Mouse (Mus musculus) cerebellum, adult 2 months (tissue): Measurements from ENCODE around the gene Cds2. TPM values are rescaled to one million over a fixed set of nuclear protein-coding genes. Genes with fewer than 3 reads are reported as not detected.
A peak's percentile ranks its signal among the peaks of the same experiment; 100 is the strongest.

ENCODE experiments used
- DNase-seq, 2 experiments: peaks; one replicate each; pipeline ENCODE4 v3.0.0; 2021
- H3K27ac ChIP-seq: fragments of 200-500 bp; 2 replicates; pipeline ENCODE4 v1.5.1; 2012; ENCODE audit warnings: low read length, control low read depth, inconsistent platforms; ENCODE audit not compliant: insufficient read depth
- H3K27me3 ChIP-seq: fragments of 200-500 bp; 2 replicates; pipeline ENCODE4 v1.6.1; 2012; ENCODE audit warnings: inconsistent platforms, mild to moderate bottlenecking, low read length, moderate library complexity; ENCODE audit not compliant: control insufficient read depth, insufficient read depth
- H3K4me1 ChIP-seq: fragments of 200-500 bp; 2 replicates; pipeline ENCODE4 v1.6.1; 2011; ENCODE audit warnings: low read length; ENCODE audit not compliant: control insufficient read depth, insufficient read depth
- H3K4me3 ChIP-seq: fragments of 200-500 bp; replicated peaks from 2 replicates; pipeline ENCODE3; 2011; ENCODE audit warnings: mild to moderate bottlenecking, low read depth, low read length, control low read depth; ENCODE audit not compliant: insufficient read depth
- CTCF ChIP-seq: fragments of 200-500 bp; IDR thresholded peaks from 2 replicates; pipeline ENCODE4 v1.5.1; 2011; ENCODE audit warnings: low read depth, mild to moderate bottlenecking, control low read depth, low read length, moderate library complexity, borderline replicate concordance; ENCODE audit not compliant: insufficient read depth
- POLR2A ChIP-seq: fragments of 200-500 bp; IDR thresholded peaks from 2 replicates; pipeline ENCODE4 v1.6.1; 2011; ENCODE audit warnings: low read length, control low read depth, borderline replicate concordance; ENCODE audit not compliant: insufficient read depth
- WGBS: fragments of 180-500 bp; shearing (Covaris S2); methylation state at CpG from one replicate; pipeline ENCODE4 v1.1.7; 2018; 5-methylcytosine and 5-hydroxymethylcytosine counted together
- polyA plus RNA-seq: library from polyadenylated mRNA; depleted of rRNA; stranded (reverse); fragments of >200 nt; gene quantifications from 2 replicates; pipeline ENCODE4 v1.2.3, GENCODE M21; 2012

Cds2 gene
- polyA plus RNA-seq, 1 experiment, result 152 TPM

- TF ChIP-seq CTCF, result no peak
- TF ChIP-seq POLR2A, result no peak
- Histone ChIP-seq H3K27ac (peak overlapping the region; percentile 4), H3K27me3 (no peaks in the 10 kb centered on the region), H3K4me3 (no peak overlapping the region), H3K4me1 (peaks cover 33% of the 10 kb centered on the region)
- WGBS, result 48% methylated on average over 3 of the region's 3 CpGs
- DNase-seq, result peak in 1 of 2 experiments; percentile 51
Observed at GRCm38 (mm10) chr2:132291265-132291664, 28.3 kb downstream of the Cds2 start.

- H3K4me3 ChIP-seq, result no peak overlapping the region
- peak overlapping the region; percentile 77 for H3K27ac ChIP-seq
- DNase-seq, result peak; percentile 68 to 86
- 3% methylated on average over 4 of the region's 4 CpGs for WGBS
- peaks cover 33% of the 10 kb centered on the region for H3K4me1 ChIP-seq
- no peaks in the 10 kb centered on the region for H3K27me3 ChIP-seq
- TF ChIP-seq CTCF, result no peak
- no peak for TF ChIP-seq POLR2A
Observed at GRCm38 (mm10) chr2:132292083-132292482, 29.1 kb downstream of the Cds2 start.

GRCm38 (mm10) chr2:132293694-132294450, 30.9 kb downstream of the Cds2 start:
- TF ChIP-seq POLR2A (no peak), CTCF (no peak)
- no peak for DNase-seq
- peaks cover 33% of the 10 kb centered on the region for H3K4me1 ChIP-seq
- H3K4me3 ChIP-seq, result no peak overlapping the region
- WGBS, result 90% methylated on average over 10 of the region's 10 CpGs
- H3K27me3 ChIP-seq, result no peaks in the 10 kb centered on the region
- H3K27ac ChIP-seq, result peak overlapping the region; percentile 77; the same call in 1 of the 2 replicates

DNA sequence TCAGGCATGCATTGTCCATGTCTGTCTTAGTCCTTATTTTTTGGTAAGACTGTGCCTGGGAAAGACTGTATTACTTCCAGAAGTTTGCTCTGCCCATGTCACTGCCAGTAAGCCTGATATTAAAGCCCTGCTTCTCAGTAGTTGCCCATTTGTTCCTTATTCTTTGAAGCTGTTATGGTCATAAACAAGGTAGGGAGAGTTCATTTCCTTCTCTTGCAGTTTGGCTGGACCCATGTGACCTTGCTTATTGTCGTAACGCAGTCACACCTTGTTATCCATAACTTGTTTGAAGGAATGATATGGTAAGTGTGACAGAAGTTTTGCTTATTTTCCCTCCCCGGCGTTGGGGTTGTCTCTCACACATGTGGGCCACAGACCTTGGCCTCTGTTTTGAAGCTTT, 35.3 kb downstream of the Cds2 start:
- no peaks in the 10 kb centered on the region for H3K27me3 ChIP-seq
- DNase-seq, result no peak
- H3K4me3 ChIP-seq, result no peak overlapping the region
- no peak overlapping the region for H3K27ac ChIP-seq
- 96% methylated on average over 4 of the region's 4 CpGs for WGBS
- TF ChIP-seq CTCF, result no peak
- peaks cover 6% of the 10 kb centered on the region for H3K4me1 ChIP-seq

- no peaks in the 10 kb centered on the region for H3K27me3 ChIP-seq
- DNase-seq, result no peak
- TF ChIP-seq POLR2A (no peak), CTCF (no peak)
- H3K4me3 ChIP-seq, result no peak overlapping the region
- H3K27ac ChIP-seq, result no peak overlapping the region
- H3K4me1 ChIP-seq, result peaks cover 3% of the 10 kb centered on the region
- 95% methylated on average over 4 of the region's 4 CpGs for WGBS
Observed at GRCm38 (mm10) chr2:132301436-132301835, 38.5 kb downstream of the Cds2 start.

GRCm38 (mm10) chr2:132305165-132305564, 42.2 kb downstream of the Cds2 start:
- H3K4me1 ChIP-seq, result peaks cover 11% of the 10 kb centered on the region
- DNase-seq, result no peak
- no peaks in the 10 kb centered on the region for H3K27me3 ChIP-seq
- 86% methylated on average over 7 of the region's 7 CpGs for WGBS
- no peak overlapping the region for H3K4me3 ChIP-seq
- TF ChIP-seq CTCF, result no peak
- no peak overlapping the region for H3K27ac ChIP-seq

DNA sequence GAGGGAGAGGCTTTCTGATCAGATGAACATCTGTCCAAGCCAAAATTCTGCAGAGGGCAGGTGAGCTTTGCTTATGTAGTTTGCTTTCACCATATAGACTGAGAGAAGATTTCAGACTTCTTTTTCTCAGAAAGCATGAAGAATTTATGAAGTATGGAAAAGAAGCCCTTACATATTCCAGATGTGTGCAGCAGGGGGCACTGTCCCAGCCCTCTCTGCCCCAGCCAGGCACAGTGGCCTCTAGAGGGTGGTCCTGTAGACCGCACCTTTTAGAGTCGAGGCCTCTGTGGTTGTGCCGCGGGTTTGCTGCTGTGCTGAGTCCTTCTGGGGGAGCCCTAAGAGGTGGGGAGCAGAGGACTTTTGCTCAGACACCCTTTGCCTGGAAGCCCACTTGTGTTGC, 43.0 kb downstream of the Cds2 start:
- WGBS, result 59% methylated on average over 4 of the region's 4 CpGs

DNA sequence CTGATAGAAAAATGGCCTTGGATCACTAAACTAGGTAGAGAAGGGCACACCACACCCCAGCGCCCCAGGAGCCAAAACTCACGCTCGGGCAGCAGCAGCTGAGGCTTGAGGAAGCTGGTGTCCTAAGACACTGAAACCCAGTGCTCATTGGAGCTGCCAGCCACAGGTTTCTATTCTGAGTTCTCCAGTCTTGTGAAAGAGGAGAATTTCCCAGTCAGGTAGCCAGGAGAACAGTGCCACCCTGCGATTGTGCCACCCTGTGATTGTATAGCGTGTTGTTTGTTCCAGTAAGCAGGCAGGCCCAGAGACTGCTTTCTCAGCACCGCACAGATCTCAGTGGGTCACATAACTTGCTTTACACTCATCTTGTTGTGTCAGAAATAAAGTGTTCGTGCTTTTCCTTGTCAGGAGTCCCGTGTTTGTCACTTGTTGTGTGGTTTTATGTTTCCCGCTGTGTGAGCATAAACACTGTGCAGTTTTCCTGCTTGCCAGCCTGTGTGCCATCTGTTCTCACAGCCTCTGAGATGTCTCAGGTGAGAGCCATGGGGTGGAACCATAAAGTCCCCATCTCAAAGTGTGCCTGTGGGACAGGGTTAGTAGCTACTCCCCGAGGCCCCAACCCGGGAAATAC, 44.4 kb downstream of the Cds2 start:
- DNase-seq, result peak; percentile 76 to 82
- TF ChIP-seq CTCF, result peak; percentile 71
- no peak for TF ChIP-seq POLR2A
- Histone ChIP-seq H3K4me3 (no peak overlapping the region), H3K27me3 (no peaks in the 10 kb centered on the region), H3K27ac (peak overlapping the region; percentile 49), H3K4me1 (peaks cover 11% of the 10 kb centered on the region)
- 24% methylated on average over 11 of the region's 11 CpGs for WGBS

More for the DNA sequence above, 43.0 kb downstream of the Cds2 start:
- H3K4me1 ChIP-seq, result peaks cover 11% of the 10 kb centered on the region
- peak; percentile 12; the same call in 1 of the 2 replicates for TF ChIP-seq CTCF
- no peak for TF ChIP-seq POLR2A
- no peak overlapping the region for H3K4me3 ChIP-seq
- no peak overlapping the region for H3K27ac ChIP-seq
- no peaks in the 10 kb centered on the region for H3K27me3 ChIP-seq
- no peak for DNase-seq
